Mouse (Mus musculus) myocyte (in vitro differentiated cells): ENCODE measurements around the gene Nkain4. TPM values are rescaled to one million over a fixed set of nuclear protein-coding genes. Genes with fewer than 3 reads are reported as not detected.

Experiments
- H3K27me3 ChIP-seq: one replicate; pipeline ENCODE4 v1.6.1; 2011; ENCODE audit not compliant: control insufficient read depth, insufficient read depth, insufficient read length
- H3K36me3 ChIP-seq: one replicate; pipeline ENCODE4 v1.6.1; 2011; ENCODE audit not compliant: control insufficient read depth, insufficient read depth
- H3K4me2 ChIP-seq: one replicate; pipeline ENCODE4 v1.6.1; 2011; ENCODE audit warnings: low read depth, control low read depth
- H3K4me3 ChIP-seq: one replicate; pipeline ENCODE4 v1.5.1; 2011; ENCODE audit warnings: mild to moderate bottlenecking, control low read depth, moderate library complexity
- H3K79me2 ChIP-seq: one replicate; pipeline ENCODE4 v1.6.1; 2011; ENCODE audit not compliant: control insufficient read depth, insufficient read depth
- H3ac ChIP-seq: one replicate; pipeline ENCODE4 v1.6.1; 2011; ENCODE audit not compliant: control insufficient read depth, insufficient read length
- CEBPB ChIP-seq: IDR thresholded peaks from 2 replicates; pipeline ENCODE4 v1.6.1; 2011; ENCODE audit warnings: mild to moderate bottlenecking, moderate library complexity; ENCODE audit not compliant: poor library complexity, insufficient read depth, severe bottlenecking
- E2F4 ChIP-seq: IDR thresholded peaks from one replicate; pipeline ENCODE4 v1.6.1; 2011; ENCODE audit warnings: mild to moderate bottlenecking, control low read depth, moderate library complexity; ENCODE audit not compliant: insufficient read depth
- MAX ChIP-seq: IDR thresholded peaks from one replicate; pipeline ENCODE4 v1.6.1; 2011; ENCODE audit warnings: low read depth, mild to moderate bottlenecking, control low read depth
- MYOD1 ChIP-seq, 3 experiments: IDR thresholded peaks; one replicate each; pipeline ENCODE4 v1.6.1; 2011; ENCODE audit warnings: control low read depth in 2 of 3, low read depth in 2 of 3, mild to moderate bottlenecking in 2 of 3, moderate library complexity in 1 of 3; ENCODE audit not compliant: insufficient read length in 2 of 3, control insufficient read depth in 1 of 3
- MYOG ChIP-seq, 3 experiments: IDR thresholded peaks; one replicate each; pipeline ENCODE4 v1.6.1; 2011; ENCODE audit warnings: control low read depth in 2 of 3, low read depth in 2 of 3, mild to moderate bottlenecking in 2 of 3; ENCODE audit not compliant: insufficient read length in 2 of 3, control insufficient read depth in 1 of 3, insufficient read depth in 1 of 3
- POLR2A ChIP-seq: IDR thresholded peaks from one replicate; pipeline ENCODE4 v1.6.1; 2011; ENCODE audit warnings: low read depth, mild to moderate bottlenecking, control low read depth, moderate library complexity; ENCODE audit not compliant: insufficient read length
- POLR2AphosphoS2 ChIP-seq: IDR thresholded peaks from one replicate; pipeline ENCODE4 v1.6.1; 2011; ENCODE audit warnings: low read depth, control low read depth; ENCODE audit not compliant: insufficient read length
- REST ChIP-seq: IDR thresholded peaks from one replicate; pipeline ENCODE4 v1.6.1; 2011; ENCODE audit warnings: mild to moderate bottlenecking, control low read depth, moderate library complexity; ENCODE audit not compliant: insufficient read depth, insufficient read length
- SRF ChIP-seq: IDR thresholded peaks from one replicate; pipeline ENCODE4 v1.6.1; 2011; ENCODE audit warnings: low read depth; ENCODE audit not compliant: control insufficient read depth, insufficient read length
- TCF12 ChIP-seq: IDR thresholded peaks from one replicate; pipeline ENCODE4 v1.6.1; 2011; ENCODE audit warnings: mild to moderate bottlenecking, control low read depth; ENCODE audit not compliant: poor library complexity, insufficient read depth, severe bottlenecking
- TCF3 ChIP-seq: IDR thresholded peaks from one replicate; pipeline ENCODE4 v1.6.1; 2011; ENCODE audit warnings: low read depth, control low read depth; ENCODE audit not compliant: insufficient read length
- USF1 ChIP-seq: IDR thresholded peaks from one replicate; pipeline ENCODE4 v1.6.1; 2011; ENCODE audit warnings: low read depth, mild to moderate bottlenecking, control low read depth, moderate library complexity
- polyA plus RNA-seq: library from polyadenylated mRNA; unstranded; fragments of >200 nt; fragmentation: generic; extraction: Trizol; gene quantifications from one replicate; pipeline ENCODE4 v1.2.1, GENCODE M21; 2012; ENCODE audit warnings: missing spikeins

Gene Nkain4
- polyA plus RNA-seq, 1 experiment = not detected

DNA sequence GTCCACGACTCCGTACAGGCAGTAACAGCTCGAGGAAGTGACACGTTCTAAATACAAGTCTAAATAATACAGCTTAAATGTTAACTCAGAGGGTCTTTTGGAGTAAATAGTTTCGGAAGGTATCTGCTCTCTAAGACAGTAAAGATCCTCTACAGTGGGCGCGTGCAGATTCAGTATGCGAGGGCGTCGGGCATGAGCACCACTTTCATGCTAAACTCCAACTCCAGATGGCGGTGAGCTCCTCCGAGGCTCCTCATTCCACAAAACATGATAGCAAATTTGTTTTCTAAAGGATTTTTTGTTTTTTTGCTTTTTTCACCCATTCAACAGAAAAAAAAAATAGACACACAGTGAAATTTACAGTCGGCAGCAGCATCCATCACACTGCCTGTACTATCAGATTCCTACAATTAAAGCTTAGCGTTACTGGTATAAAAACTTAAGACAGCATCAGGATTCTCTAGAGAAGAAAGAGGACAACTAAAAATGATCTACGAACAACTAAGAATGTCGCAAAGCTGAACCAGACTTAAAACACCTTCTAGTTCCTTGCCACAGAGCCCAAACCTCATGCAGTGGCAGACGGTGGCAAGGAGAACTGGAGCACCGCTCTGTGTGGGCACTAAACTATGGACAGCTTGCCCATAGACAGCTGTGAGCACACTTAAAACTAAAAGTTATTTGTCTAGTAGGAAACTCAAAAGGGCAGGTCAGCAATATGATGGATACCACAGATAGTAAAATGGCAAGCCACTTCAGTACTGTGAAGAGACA lies 49.9 kb downstream of the Nkain4 start:
- Histone ChIP-seq H3K36me3 (peaks cover 33% of the 10 kb centered on the region), H3ac (no peak overlapping the region), H3K79me2 (peaks cover 14% of the 10 kb centered on the region), H3K27me3 (no peaks in the 10 kb centered on the region), H3K4me3 (no peak overlapping the region), H3K4me2 (no peak overlapping the region)
- TF ChIP-seq SRF (no peak), TCF12 (no peak), USF1 (no peak), MYOG (IDR thresholded peaks at IDR 0.05; ENCODE audit: control insufficient read depth in 1 of 3, insufficient read depth in 1 of 3, insufficient read length in 2 of 3, low read depth in 2 of 3) (no peak), MAX (no peak), TCF3 (no peak), REST (no peak), CEBPB (no peak), POLR2AphosphoS2 (no peak), POLR2A (no peak), E2F4 (no peak), MYOD1 (IDR thresholded peaks at IDR 0.05; ENCODE audit: control insufficient read depth in 1 of 3, insufficient read length in 2 of 3, low read depth in 2 of 3) (no peak)

DNA sequence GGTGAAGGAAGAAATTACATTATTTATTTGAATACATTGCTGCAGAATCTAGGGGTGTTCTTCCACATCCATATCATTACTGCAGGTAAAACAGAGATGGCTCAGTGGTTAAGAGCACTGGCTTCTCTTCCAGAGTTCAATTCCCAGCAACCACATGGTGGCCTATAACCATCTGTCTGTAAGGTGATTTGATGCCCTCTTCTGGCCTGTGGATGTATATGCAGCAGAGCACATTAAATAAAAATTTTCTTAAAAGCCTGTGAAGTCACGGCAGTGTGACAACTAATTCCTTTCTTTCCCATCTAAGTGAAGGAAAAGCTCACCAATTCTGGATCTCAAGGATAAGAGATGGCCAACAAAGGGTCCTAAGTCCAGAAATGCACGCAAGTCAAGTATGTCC lies 52.4 kb downstream of the Nkain4 start:
- H3K4me2 ChIP-seq = no peak overlapping the region
- no peak overlapping the region for H3ac ChIP-seq
- H3K27me3 ChIP-seq = peaks cover 3% of the 10 kb centered on the region
- TF ChIP-seq TCF3 = no peak
- H3K36me3 ChIP-seq = peaks cover 20% of the 10 kb centered on the region
- H3K79me2 ChIP-seq = no peaks in the 10 kb centered on the region
- H3K4me3 ChIP-seq = no peak overlapping the region

DNA sequence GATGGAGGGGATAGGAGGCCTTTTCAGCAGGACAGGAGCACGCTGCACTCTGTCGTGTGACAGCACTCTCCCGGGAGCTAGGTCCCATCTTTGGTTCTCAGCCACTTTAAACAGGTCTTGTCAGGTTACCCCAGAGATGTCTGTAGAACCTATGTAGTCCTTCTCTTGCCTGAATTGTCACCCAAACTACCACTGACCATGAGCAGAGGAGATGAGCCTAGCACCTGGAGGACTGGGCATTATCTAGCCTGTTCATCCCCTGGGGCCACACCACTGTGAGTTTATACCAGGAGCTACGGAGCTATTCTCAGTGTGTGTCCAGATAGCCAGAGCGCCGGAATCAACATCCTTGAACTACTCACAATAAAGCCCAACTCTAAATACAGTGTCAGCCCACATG lies 56.6 kb downstream of the Nkain4 start:
- Histone ChIP-seq H3K27me3 (peaks cover 41% of the 10 kb centered on the region), H3K4me3 (no peak overlapping the region), H3K79me2 (no peaks in the 10 kb centered on the region), H3ac (no peak overlapping the region), H3K4me2 (no peak overlapping the region), H3K36me3 (no peaks in the 10 kb centered on the region)
- TF ChIP-seq TCF12 (no peak), POLR2A (no peak), USF1 (no peak), SRF (no peak), MYOD1 (IDR thresholded peaks at IDR 0.05; ENCODE audit: control insufficient read depth in 1 of 3, insufficient read length in 2 of 3, low read depth in 2 of 3) (no peak), REST (no peak), TCF3 (no peak), POLR2AphosphoS2 (no peak), MAX (no peak), CEBPB (no peak), MYOG (IDR thresholded peaks at IDR 0.05; ENCODE audit: control insufficient read depth in 1 of 3, insufficient read depth in 1 of 3, insufficient read length in 2 of 3, low read depth in 2 of 3) (no peak), E2F4 (no peak)

DNA sequence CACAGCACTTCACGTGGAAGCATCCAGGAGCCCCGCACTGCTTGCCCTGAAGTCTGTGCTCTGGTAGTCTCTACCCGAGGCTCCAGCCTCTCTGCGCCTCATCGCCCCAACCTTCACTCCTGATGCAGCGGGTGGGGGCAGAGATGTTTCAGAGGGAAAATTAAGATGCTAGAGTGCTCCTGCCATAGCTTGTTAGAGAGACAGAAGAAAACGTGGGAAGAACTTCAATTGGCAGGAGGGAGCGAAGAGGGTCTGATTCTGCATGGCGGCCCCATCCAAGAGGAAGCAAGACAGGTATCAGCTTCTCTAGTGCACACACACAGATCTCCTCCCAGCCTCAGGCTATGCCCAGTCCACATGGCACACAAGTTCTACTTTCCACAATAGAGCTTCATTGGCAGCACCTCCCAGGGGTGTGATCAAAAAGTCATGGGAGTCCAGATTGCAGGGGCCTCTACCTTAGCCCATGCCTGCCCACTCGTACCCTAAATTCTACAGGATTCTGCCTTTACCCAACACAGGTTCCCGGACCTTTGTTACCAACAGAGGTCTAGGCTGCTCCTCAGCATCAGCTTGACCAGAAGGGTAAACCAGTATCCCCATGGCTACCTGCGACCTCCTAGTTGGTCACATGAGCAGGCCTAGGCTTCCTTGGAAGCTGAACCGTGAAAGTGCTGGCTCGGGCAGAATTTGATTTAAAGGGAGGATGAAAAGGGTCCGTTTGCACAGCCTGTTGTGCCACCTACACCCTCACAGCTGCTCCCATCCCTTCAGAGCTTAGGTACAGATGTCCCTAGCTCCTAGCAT lies 57.5 kb downstream of the Nkain4 start:
- TF ChIP-seq MAX (no peak), CEBPB (no peak), E2F4 (no peak), USF1 (no peak), POLR2A (no peak), TCF12 (no peak), MYOG (IDR thresholded peaks at IDR 0.05; ENCODE audit: control insufficient read depth in 1 of 3, insufficient read depth in 1 of 3, insufficient read length in 2 of 3, low read depth in 2 of 3) (no peak), MYOD1 (IDR thresholded peaks at IDR 0.05; ENCODE audit: control insufficient read depth in 1 of 3, insufficient read length in 2 of 3, low read depth in 2 of 3) (no peak)
- no peak overlapping the region for H3ac ChIP-seq
- H3K27me3 ChIP-seq = peaks cover 48% of the 10 kb centered on the region

More for the DNA sequence above, 57.5 kb downstream of the Nkain4 start:
- no peaks in the 10 kb centered on the region for H3K36me3 ChIP-seq
- no peaks in the 10 kb centered on the region for H3K79me2 ChIP-seq
- no peak overlapping the region for H3K4me3 ChIP-seq
- no peak overlapping the region for H3K4me2 ChIP-seq
